Mouse (Mus musculus): ENCODE measurements around the gene Gm20388. TPM values are rescaled to one million over a fixed set of nuclear protein-coding genes. Genes with fewer than 3 reads are reported as not detected.

Gm20388 gene
- polyA plus RNA-seq, 1 experiment from 2014 or later: not detected

- H3K36me3 ChIP-seq: no peaks in the 10 kb centered on the region
- H3K4me1 ChIP-seq: no peaks in the 10 kb centered on the region
- no CpG with 5 or more reads among the region's 1 CpGs for WGBS (ENCODE audit: insufficient replicate concordance)
- peaks cover 49% of the 10 kb centered on the region for H3K27me3 ChIP-seq (replicated peaks)
- no peaks in the 10 kb centered on the region for H3K9me3 ChIP-seq (replicated peaks)
- ATAC-seq: no peak
- H3K9ac ChIP-seq: no peak overlapping the region
- H3K4me3 ChIP-seq: no peak overlapping the region
- no peak overlapping the region for H3K27ac ChIP-seq
- no peak overlapping the region for H3K4me2 ChIP-seq
Measured at GRCm38 (mm10) chr8:121249433-121249832, 1338.8 kb downstream of the Gm20388 start.

- peaks cover 55% of the 10 kb centered on the region for H3K27me3 ChIP-seq (replicated peaks)
- H3K9me3 ChIP-seq (replicated peaks): no peaks in the 10 kb centered on the region
- no peaks in the 10 kb centered on the region for H3K36me3 ChIP-seq
- no peaks in the 10 kb centered on the region for H3K4me1 ChIP-seq
- WGBS (ENCODE audit: insufficient replicate concordance): 52% methylated on average over 11 of the region's 11 CpGs
- no peak overlapping the region for H3K9ac ChIP-seq
- no peak overlapping the region for H3K4me3 ChIP-seq
- ATAC-seq: no peak
- no peak overlapping the region for H3K27ac ChIP-seq
- no peak overlapping the region for H3K4me2 ChIP-seq
Measured at GRCm38 (mm10) chr8:121251089-121251488, 1340.4 kb downstream of the Gm20388 start.

GRCm38 (mm10) chr8:121255727-121256265 lies 1345.2 kb downstream of the Gm20388 start:
- Histone ChIP-seq H3K36me3 (no peaks in the 10 kb centered on the region), H3K4me3 (no peak overlapping the region), H3K9me3 (replicated peaks) (no peaks in the 10 kb centered on the region), H3K4me1 (no peaks in the 10 kb centered on the region), H3K9ac (no peak overlapping the region), H3K27me3 (replicated peaks) (peaks cover 76% of the 10 kb centered on the region), H3K27ac (no peak overlapping the region), H3K4me2 (no peak overlapping the region)
- 44% methylated on average over 14 of the region's 14 CpGs for WGBS (ENCODE audit: insufficient replicate concordance)
- no peak for ATAC-seq

GRCm38 (mm10) chr8:121258126-121258792 lies 1347.6 kb downstream of the Gm20388 start:
- Histone ChIP-seq H3K4me1 (peaks cover 10% of the 10 kb centered on the region), H3K4me3 (no peak overlapping the region), H3K27ac (no peak overlapping the region), H3K36me3 (no peaks in the 10 kb centered on the region), H3K9me3 (replicated peaks) (no peaks in the 10 kb centered on the region), H3K4me2 (no peak overlapping the region), H3K27me3 (replicated peaks) (peaks cover 58% of the 10 kb centered on the region), H3K9ac (no peak overlapping the region)
- no peak for ATAC-seq
- WGBS (ENCODE audit: insufficient replicate concordance): 27% methylated on average over 21 of the region's 21 CpGs

- H3K4me2 ChIP-seq: peak overlapping the region; percentile 22; the same call in 1 of the 2 replicates
- H3K27me3 ChIP-seq (replicated peaks): peaks cover 37% of the 10 kb centered on the region
- no peak overlapping the region for H3K27ac ChIP-seq
Measured at GRCm38 (mm10) chr8:121262728-121263389, 1352.2 kb downstream of the Gm20388 start.

GRCm38 (mm10) chr8:121263390-121263775 lies 1352.7 kb downstream of the Gm20388 start:
- no peaks in the 10 kb centered on the region for H3K36me3 ChIP-seq
- WGBS (ENCODE audit: insufficient replicate concordance): 61% methylated on average over 14 of the region's 14 CpGs
- no peak overlapping the region for H3K4me3 ChIP-seq
- H3K9ac ChIP-seq: no peak overlapping the region
- H3K4me2 ChIP-seq: peak overlapping the region; percentile 22; the same call in 1 of the 2 replicates
- H3K27ac ChIP-seq: no peak overlapping the region
- ATAC-seq: no peak
- H3K27me3 ChIP-seq (replicated peaks): peaks cover 32% of the 10 kb centered on the region
- peaks cover 11% of the 10 kb centered on the region for H3K4me1 ChIP-seq
- H3K9me3 ChIP-seq (replicated peaks): no peaks in the 10 kb centered on the region

More at GRCm38 (mm10) chr8:121262728-121263389, 1352.2 kb downstream of the Gm20388 start:
- H3K9ac ChIP-seq: no peak overlapping the region
- 30% methylated on average over 21 of the region's 21 CpGs for WGBS (ENCODE audit: insufficient replicate concordance)
- no peaks in the 10 kb centered on the region for H3K9me3 ChIP-seq (replicated peaks)
- ATAC-seq: 0 out of 2 replicates have a peak, but pooled peaks have one; percentile 32
- no peak overlapping the region for H3K4me3 ChIP-seq
- no peaks in the 10 kb centered on the region for H3K36me3 ChIP-seq
- H3K4me1 ChIP-seq: peaks cover 11% of the 10 kb centered on the region

GRCm38 (mm10) chr8:121264260-121264659 lies 1353.6 kb downstream of the Gm20388 start:
- Histone ChIP-seq H3K27me3 (replicated peaks) (peaks cover 23% of the 10 kb centered on the region), H3K4me3 (no peak overlapping the region), H3K36me3 (no peaks in the 10 kb centered on the region), H3K27ac (no peak overlapping the region), H3K9me3 (replicated peaks) (no peaks in the 10 kb centered on the region), H3K9ac (no peak overlapping the region), H3K4me2 (no peak overlapping the region), H3K4me1 (peaks cover 11% of the 10 kb centered on the region)
- ATAC-seq: no peak
- 57% methylated on average over 9 of the region's 9 CpGs for WGBS (ENCODE audit: insufficient replicate concordance)

GRCm38 (mm10) chr8:121271542-121271941 lies 1360.9 kb downstream of the Gm20388 start:
- Histone ChIP-seq H3K36me3 (no peaks in the 10 kb centered on the region), H3K9ac (no peak overlapping the region), H3K27me3 (replicated peaks) (0 out of 2 replicates have a peak, but pooled peaks cover 6% of the 10 kb centered on the region), H3K27ac (no peak overlapping the region), H3K4me2 (no peak overlapping the region), H3K9me3 (replicated peaks) (no peaks in the 10 kb centered on the region), H3K4me1 (no peaks in the 10 kb centered on the region), H3K4me3 (no peak overlapping the region)
- ATAC-seq: no peak
- 59% methylated on average over 8 of the region's 8 CpGs for WGBS (ENCODE audit: insufficient replicate concordance)

GRCm38 (mm10) chr8:121273195-121273594 lies 1362.6 kb downstream of the Gm20388 start:
- H3K27ac ChIP-seq: no peak overlapping the region
- ATAC-seq: no peak
- H3K27me3 ChIP-seq (replicated peaks): 0 out of 2 replicates have a peak, but pooled peaks cover 6% of the 10 kb centered on the region
- H3K9ac ChIP-seq: no peak overlapping the region
- no peaks in the 10 kb centered on the region for H3K9me3 ChIP-seq (replicated peaks)
- H3K36me3 ChIP-seq: no peaks in the 10 kb centered on the region
- H3K4me3 ChIP-seq: no peak overlapping the region
- H3K4me2 ChIP-seq: no peak overlapping the region
- WGBS (ENCODE audit: insufficient replicate concordance): 38% methylated on average over 14 of the region's 14 CpGs
- H3K4me1 ChIP-seq: no peaks in the 10 kb centered on the region

- Histone ChIP-seq H3K4me1 (no peaks in the 10 kb centered on the region), H3K4me3 (no peak overlapping the region), H3K4me2 (no peak overlapping the region), H3K36me3 (no peaks in the 10 kb centered on the region), H3K9ac (no peak overlapping the region), H3K27ac (no peak overlapping the region), H3K9me3 (replicated peaks) (no peaks in the 10 kb centered on the region), H3K27me3 (replicated peaks) (0 out of 2 replicates have a peak, but pooled peaks cover 6% of the 10 kb centered on the region)
- WGBS (ENCODE audit: insufficient replicate concordance): 68% methylated on average over 15 of the region's 15 CpGs
- ATAC-seq: no peak
Measured at GRCm38 (mm10) chr8:121273620-121274019, 1363.0 kb downstream of the Gm20388 start.

- WGBS (ENCODE audit: insufficient replicate concordance): 51% methylated on average over 9 of the region's 9 CpGs
- no peak for ATAC-seq
Measured at GRCm38 (mm10) chr8:121280414-121280813, 1369.8 kb downstream of the Gm20388 start.

GRCm38 (mm10) chr8:121289346-121289745 lies 1378.7 kb downstream of the Gm20388 start:
- Histone ChIP-seq H3K27me3 (replicated peaks) (peaks cover 15% of the 10 kb centered on the region; the same call in 1 of the 2 replicates), H3K4me1 (0 out of 2 replicates have a peak, but pooled peaks cover 3% of the 10 kb centered on the region), H3K36me3 (no peaks in the 10 kb centered on the region), H3K9ac (no peak overlapping the region), H3K9me3 (replicated peaks) (no peaks in the 10 kb centered on the region), H3K4me3 (no peak overlapping the region), H3K4me2 (no peak overlapping the region), H3K27ac (no peak overlapping the region)
- 63% methylated on average over 5 of the region's 5 CpGs for WGBS (ENCODE audit: insufficient replicate concordance)
- no peak for ATAC-seq

More at GRCm38 (mm10) chr8:121280414-121280813, 1369.8 kb downstream of the Gm20388 start:
- Histone ChIP-seq H3K36me3 (no peaks in the 10 kb centered on the region), H3K4me2 (no peak overlapping the region), H3K27ac (no peak overlapping the region), H3K9me3 (replicated peaks) (no peaks in the 10 kb centered on the region), H3K27me3 (replicated peaks) (no peaks in the 10 kb centered on the region), H3K4me1 (no peaks in the 10 kb centered on the region), H3K4me3 (no peak overlapping the region), H3K9ac (no peak overlapping the region)

Data from liver, embryonic 12.5 days (tissue).